Mouse (Mus musculus): ENCODE results near the gene Pagr1b. TPM values are rescaled to one million over a fixed set of nuclear protein-coding genes. Genes with fewer than 3 reads are reported as not detected.

Pagr1b gene
- total RNA-seq, 2 experiments from 2014 or later = 0.66 to 2.3 TPM

DNA sequence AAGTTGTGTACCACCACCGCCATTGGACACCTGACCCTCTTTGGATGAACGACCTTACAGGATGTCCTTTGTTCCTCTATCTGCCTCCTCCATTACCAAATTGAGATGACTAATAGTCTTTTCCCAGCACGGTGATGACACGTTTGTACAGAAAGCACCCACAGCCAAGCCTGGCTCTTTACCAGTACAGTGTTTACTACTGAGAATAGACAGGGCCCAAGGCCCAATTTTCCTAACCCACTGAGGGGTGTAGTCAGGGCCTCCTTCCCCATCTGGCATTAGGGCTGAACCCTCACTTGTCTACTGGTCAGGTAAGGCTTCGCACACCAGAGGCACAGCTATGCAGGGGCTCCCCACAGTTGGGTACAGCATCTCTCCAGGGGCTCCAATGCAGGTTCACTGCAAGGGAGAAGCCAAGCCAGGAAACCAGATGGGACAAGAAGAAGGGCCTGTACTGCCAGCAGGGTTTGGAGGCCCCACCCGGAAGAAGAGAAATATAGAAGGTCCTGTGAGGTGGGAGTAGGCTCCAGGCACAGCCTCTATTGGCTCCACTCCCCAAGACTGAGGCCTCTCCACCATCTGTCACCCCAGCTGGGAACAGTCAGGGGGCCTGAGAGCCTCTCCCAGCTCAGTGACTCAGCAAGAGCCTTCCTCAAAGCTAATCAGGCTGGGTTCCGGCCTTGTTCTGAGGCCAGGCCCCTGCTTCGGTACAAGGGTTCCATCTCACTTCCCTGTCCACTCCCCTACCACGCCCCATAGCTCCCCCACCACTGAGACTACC lies 7.9 kb downstream of the Pagr1b start:
- DNase-seq (ENCODE audit: low spot score in 2 of 2) = peak; percentile 74 to 93
- intact Hi-C loops (cut with DNase I) = loop anchor here (1.0 kb wide), 1 partner anchor 23 kb away; no protein-coding TSS in a partner anchor

DNA sequence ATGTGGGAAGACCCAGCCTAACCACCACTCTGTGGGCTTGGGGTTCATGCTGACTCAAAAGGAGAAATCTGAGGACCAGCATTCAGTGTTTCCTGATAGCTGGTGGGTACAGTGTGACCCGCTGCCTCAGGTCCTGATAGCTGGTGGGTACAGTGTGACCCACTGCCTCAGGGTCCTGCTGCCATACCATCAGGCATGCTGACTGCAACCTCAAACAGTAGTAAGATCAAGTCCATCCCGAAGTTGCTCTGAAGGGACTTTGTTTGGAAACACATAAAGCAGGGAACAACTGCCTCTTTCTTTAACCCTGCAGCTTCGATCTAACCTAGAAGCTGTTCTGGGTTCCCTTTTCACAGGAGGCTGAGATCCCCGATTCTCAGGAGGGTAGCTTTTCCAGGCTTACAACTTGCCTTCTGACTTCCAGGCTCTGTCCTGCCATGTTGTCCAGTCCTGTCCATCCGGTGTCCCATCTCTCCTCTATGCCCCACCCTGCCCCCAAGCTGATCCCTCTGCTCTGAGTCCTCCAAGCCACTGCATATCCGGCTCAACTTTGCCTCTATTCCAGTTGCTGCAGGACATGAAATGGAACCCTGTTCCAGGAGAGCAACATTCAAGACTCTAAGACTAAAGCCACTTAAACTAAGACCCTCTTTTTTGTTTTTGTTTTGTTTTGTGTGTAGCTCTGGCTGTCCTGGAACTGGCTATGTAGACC lies 8.8 kb downstream of the Pagr1b start:
- DNase-seq (ENCODE audit: low spot score in 2 of 2) = no peak
- intact Hi-C loops (cut with DNase I) = loop anchor here (1.0 kb wide), 1 partner anchor 22 kb away; no protein-coding TSS in a partner anchor

GRCm38 (mm10) chr7:127004122-127004875 lies 12.0 kb downstream of the Pagr1b start:
- intact Hi-C loops (cut with DNase I) = no loop called here
- DNase-seq (ENCODE audit: low spot score in 2 of 2) = no peak

- intact Hi-C loops (cut with DNase I) = no loop called here
- DNase-seq (ENCODE audit: low spot score in 2 of 2) = no peak
Observed at GRCm38 (mm10) chr7:127003620-127004019, 12.7 kb downstream of the Pagr1b start.

DNA sequence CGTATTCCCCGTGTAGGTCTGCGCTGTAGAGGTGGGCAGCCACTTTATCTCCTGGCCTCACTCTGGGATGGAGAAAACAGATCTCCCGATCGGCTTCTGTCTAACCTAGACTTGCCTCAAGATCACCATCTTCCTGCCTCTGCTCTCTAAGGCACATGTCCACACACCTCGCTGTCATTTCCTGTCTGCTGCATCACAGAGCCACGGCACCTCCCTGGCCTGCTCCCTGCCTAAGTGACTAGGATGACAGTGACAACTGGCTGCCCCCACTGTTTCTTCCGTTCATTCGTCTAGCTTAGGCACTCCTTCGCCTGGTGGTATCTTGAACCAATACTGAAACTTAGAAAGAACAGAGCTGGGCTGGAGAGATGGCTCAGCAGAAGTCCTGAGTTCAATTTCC lies 16.7 kb downstream of the Pagr1b start:
- intact Hi-C loops (cut with DNase I) = no loop called here
- no peak for DNase-seq (ENCODE audit: low spot score in 2 of 2)

- intact Hi-C loops (cut with DNase I) = no loop called here
- no peak for DNase-seq (ENCODE audit: low spot score in 2 of 2)
Observed at GRCm38 (mm10) chr7:126996449-126996848, 19.8 kb downstream of the Pagr1b start.

GRCm38 (mm10) chr7:126988816-126989215 lies 27.5 kb downstream of the Pagr1b start:
- DNase-seq (ENCODE audit: low spot score in 2 of 2) = no peak
- intact Hi-C loops (cut with DNase I) = loop anchor here (5.0 kb wide), 1 partner anchor 113 kb away; no protein-coding TSS in a partner anchor

DNA sequence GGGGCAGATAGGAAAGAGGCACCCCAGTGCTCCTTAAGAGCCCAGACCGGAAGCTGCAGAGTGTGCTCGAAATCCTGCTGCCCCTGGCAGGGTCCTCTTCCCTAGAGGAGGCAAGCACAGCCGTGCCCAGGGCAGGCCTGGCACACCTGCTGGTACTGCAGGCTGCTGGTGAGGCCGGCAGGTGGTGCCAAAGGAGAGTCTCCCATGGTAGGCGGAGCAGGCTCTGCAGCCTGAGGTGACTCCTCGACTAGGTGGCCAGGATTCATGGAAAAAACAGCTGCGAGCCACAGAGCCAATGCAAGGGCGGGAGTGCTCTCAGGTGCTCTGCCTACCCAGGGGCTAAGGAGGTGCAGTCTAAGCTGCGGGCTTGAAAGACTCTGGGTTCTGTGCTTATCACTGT lies 30.0 kb downstream of the Pagr1b start:
- DNase-seq (ENCODE audit: low spot score in 2 of 2) = peak; percentile 35 to 60
- intact Hi-C loops (cut with DNase I) = loop anchor here (5.0 kb wide), 1 partner anchor 116 kb away; no protein-coding TSS in a partner anchor

DNA sequence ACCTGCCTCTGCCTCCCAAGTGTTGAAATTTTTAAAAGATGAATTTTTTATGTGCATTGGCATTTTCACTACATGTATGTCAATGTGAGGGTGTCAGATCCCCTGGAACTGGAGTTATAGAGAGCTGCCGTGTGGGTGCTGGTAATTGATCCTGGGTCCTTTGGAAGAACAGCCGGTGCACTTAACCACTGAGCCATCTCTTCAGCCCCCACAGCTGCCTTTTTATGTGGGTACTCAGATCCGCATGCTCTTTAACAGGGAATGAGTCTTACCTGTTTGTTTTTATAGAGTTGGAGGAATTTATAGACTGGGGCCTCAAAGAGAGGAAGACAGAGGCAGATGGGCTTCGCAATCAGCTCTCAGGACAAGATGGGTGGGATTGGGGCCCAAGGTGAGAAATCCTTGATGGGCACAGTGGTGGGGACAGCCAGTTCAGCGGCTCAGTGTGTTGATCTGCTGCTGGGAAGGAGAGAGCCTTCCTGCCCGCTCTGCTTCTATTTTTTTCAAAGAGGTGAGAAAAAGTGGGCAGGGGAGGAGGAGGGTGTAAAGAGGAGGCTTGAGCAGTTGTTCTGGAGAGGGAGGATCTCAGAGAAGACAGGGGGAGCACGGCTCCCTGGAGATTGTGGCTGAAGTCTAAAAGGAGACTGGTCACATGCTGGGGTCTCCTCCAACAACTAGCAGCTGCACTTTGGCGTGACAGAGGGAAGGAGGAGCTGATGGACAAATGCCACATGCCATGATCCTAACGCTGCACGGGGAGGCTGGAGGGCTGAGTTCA lies 31.4 kb downstream of the Pagr1b start:
- intact Hi-C loops (cut with DNase I) = loop anchor here (1.0 to 5.0 kb wide), 3 partner anchors 23 to 117 kb away; partner anchors contain the start of gene Maz
- peak; percentile 40 to 89 for DNase-seq (ENCODE audit: low spot score in 2 of 2)

DNA sequence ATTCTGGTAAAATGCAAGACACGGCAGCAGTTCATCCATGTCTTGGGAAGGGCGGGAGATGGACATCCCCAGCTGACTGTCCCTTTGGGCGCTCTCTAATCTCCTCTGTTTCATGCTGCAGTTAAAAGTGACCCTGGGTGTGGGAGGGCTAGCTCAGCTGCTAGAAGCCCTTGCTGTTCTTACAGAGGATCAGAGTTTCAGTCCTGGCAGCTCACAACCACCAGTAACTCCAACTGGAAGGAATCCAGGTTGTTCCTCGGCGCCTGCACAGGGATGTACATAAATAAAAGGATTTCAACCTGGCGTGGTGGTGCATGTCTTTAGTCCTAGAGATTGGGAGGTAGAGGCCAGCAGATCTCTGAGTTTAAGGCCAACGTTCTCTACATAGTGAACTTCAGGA lies 33.2 kb downstream of the Pagr1b start:
- intact Hi-C loops (cut with DNase I) = no loop called here
- no peak for DNase-seq (ENCODE audit: low spot score in 2 of 2)

DNA sequence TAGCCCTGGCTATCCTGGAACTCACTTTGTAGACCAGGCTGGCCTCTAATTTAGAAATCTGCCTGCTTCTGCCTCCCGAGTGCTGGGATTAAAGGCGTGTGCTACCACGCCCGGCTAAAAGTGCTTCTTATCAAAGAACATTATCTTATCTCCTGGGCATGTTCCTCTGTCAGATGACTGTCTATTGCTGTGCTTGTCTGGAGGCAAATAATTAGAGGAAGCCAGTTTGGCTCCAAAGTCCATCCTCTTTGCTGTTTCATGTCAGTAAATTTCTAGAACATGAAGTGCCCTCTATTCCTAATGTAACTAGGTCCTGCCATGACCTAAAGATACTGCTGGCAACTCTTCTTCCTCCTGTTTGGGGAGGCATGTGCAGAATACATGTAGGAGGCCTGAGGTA lies 34.2 kb downstream of the Pagr1b start:
- intact Hi-C loops (cut with DNase I) = no loop called here
- DNase-seq (ENCODE audit: low spot score in 2 of 2) = no peak

DNA sequence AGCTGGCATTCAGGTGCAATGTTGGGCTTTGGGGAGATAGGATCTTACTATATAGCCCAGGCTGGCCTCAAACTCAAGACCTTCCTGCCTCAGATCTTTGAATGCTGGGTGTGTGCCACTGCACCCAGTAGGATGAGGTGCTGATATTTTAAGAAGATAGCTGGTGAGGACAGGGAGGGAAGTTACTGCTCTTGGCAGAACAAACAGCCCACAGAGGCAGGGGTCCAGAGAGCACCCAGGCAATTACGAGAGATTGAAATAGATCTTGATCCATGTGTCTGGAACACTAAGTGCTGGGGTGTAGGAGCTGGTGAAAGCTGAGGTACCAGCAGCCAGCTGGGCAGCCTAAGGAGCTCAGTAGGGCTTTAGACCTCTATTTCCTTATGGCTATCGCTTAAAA lies 34.7 kb downstream of the Pagr1b start:
- no peak for DNase-seq (ENCODE audit: low spot score in 2 of 2)
- intact Hi-C loops (cut with DNase I) = no loop called here

DNA sequence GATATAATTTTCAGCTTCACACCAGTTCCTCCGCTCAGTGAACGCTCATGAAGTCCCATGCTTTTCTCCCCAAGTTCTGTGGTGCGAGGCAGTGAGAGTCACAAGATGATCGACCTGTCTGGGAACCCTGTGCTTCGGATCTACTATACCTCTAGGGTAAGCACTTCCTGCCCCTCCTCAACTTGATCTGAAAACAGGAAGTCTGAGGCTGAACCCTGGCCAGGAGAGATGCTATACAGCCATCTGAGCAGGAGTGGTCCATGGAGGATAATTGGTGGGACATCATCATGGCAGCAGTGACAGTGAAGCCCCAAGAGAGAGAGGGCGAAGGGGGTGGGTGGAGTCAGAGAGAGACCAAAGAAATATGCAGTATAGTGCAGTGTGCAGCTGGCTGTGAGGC lies 37.4 kb downstream of the Pagr1b start:
- intact Hi-C loops (cut with DNase I) = no loop called here
- DNase-seq (ENCODE audit: low spot score in 2 of 2) = no peak

DNA sequence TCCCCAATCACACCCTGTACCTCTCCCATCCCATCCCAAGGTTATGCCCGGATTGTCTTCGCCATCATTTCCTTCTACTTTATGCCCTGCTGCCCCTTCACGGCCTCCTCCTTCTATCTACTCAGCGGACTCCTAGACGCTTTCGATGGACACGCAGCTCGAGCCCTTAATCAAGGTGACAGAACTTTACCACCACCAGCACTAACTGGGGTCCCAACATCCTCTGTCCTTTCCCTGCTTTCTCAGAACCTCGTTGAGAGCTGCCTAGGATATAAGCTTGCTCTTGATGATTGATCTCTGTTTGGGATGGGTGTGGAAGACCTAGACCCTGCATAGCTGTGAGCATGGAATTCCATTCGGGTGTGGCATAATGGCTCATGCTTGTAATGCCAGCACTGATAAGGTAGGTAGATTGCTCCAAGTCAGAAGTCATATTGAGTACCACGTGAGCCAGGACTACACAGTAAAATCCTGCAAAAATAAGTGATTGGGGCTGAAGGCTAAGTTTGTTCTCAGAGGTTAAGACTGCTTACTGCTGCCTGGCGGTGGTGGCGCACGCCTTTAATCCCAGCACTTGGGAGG lies 39.3 kb downstream of the Pagr1b start:
- intact Hi-C loops (cut with DNase I) = loop anchor here (2.0 kb wide), 2 partner anchors 26 to 38 kb away; partner anchors contain the start of genes Mvp and Sez6l2
- DNase-seq (ENCODE audit: low spot score in 2 of 2) = no peak

GRCm38 (mm10) chr7:126975950-126976866 lies 40.1 kb downstream of the Pagr1b start, which contains the start of gene Cdiptos:
Cdiptos (minus strand) TSS chr7:126976098.
- intact Hi-C loops (cut with DNase I) = loop anchor here (2.0 kb wide), 2 partner anchors 25 to 39 kb away; partner anchors contain the start of genes Mvp and Sez6l2
- DNase-seq (ENCODE audit: low spot score in 2 of 2) = peak; percentile 94 to 97

GRCm38 (mm10) chr7:126975893-126975949 lies 40.6 kb downstream of the Pagr1b start, which contains the start of gene Cdipt:
Cdipt (plus strand) TSS chr7:126975914.
- intact Hi-C loops (cut with DNase I) = no loop called here
- no peak for DNase-seq (ENCODE audit: low spot score in 2 of 2)

GRCm38 (mm10) chr7:126975493-126975892 lies 40.8 kb downstream of the Pagr1b start:
- intact Hi-C loops (cut with DNase I) = no loop called here
- DNase-seq (ENCODE audit: low spot score in 2 of 2) = peak in 1 of 2 experiments; percentile 29

DNA sequence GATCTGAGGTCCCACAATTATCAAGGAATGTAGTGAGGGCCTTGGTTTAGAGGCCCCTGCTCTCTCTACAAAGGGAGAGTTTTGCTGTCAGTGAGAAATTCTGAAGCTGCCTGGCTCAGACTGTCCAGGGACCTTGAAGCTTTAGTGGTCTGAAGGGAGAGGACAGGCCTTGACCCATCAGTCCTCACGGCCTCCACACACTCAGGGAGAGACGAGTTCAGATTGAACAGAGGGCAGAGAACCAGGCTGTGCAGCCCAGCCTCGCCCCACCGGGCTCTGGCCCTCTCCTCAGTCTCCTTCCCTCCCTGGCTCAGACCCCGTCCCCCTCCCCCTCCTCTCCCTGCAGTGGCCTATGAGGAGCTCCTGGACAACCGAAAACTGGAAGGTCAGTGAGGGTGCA lies 48.9 kb downstream of the Pagr1b start:
- intact Hi-C loops (cut with DNase I) = no loop called here
- no peak for DNase-seq (ENCODE audit: low spot score in 2 of 2)

All from left cerebral cortex, postnatal 25 days (tissue).